Mouse (Mus musculus): ENCODE measurements around the gene Rdx. TPM values are rescaled to one million over a fixed set of nuclear protein-coding genes. Genes with fewer than 3 reads are reported as not detected.

Gene Rdx
- polyA plus RNA-seq, 1 experiment from 2014 or later: 145 TPM

Small RNA genes within 50 kb of the gene (microRNA-seq; reads per million reads assigned to microRNA genes)
- not detected for gene Gm27686 (ENCODE audit: borderline number of aligned reads)
- gene Mir6244 (ENCODE audit: borderline number of aligned reads): not detected

Other genes with a start within 250 kb of the Rdx start
- 75.2 and 78.8 TPM in 2 replicates for gene Fdx1, start 83.6 kb upstream of the Rdx start, polyA plus RNA-seq (2014; fragmentation: Nextera tagmentation; extraction: Ambion mirVana)
- 4.4 and 4.9 TPM in 2 replicates for gene Zc3h12c, start 121.4 kb downstream of the Rdx start, polyA plus RNA-seq (2014; fragmentation: Nextera tagmentation; extraction: Ambion mirVana)

All from embryonic facial prominence, embryonic 14.5 days (tissue).